Mouse (Mus musculus) ovary, postnatal 10 days (tissue): ENCODE measurements around the gene Rai1.
A peak's percentile ranks its signal among the peaks of the same experiment; 100 is the strongest.

Experiments used
- DNase-seq: peaks from one replicate; pipeline ENCODE4 v3.0.0; 2022; ENCODE audit warnings: low spot score

Gene Rai1

DNA sequence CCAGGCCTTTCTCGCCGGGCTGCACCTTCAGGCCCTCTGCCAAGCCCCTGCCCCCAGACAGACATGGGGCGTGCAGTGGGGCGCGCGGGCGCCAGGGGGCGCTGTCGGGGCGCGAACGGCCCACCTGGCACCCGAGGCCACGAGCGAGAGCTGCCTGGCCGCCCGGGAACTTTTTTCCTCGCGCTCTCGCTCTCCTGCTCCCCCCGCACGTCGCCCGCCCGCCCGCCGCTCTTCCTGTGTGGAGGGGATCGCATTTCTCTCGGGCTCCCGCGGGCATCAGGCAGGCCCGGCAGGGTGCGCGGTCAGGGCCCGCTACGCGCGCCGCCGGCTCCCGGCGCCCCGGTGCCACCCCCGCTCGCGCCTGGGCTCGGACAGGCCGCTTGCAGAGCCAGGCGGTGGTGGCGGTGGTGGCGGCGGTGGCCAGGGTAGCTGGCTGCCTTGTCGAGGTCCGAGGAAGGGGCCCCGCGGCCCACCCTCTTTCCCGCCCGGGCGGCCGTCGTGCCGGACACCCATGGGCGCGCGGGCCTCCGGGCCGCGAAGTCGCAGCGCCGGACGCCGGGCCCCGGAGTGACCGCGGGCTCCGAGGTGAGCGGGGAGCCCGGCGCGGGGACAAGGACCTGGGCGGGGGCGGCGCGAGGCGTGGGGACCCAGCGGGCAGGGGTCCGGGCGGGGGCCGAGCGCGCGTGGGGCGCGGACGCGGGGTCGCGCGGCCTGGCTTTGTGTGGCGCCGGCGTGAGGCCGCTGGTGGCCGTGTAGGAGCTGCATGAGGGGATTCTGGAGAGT, at the start of gene Rai1:
Rai1 (plus strand) TSS at position 204 of the 783 bp plus-strand sequence.
- peak; percentile 95 for DNase-seq

DNA sequence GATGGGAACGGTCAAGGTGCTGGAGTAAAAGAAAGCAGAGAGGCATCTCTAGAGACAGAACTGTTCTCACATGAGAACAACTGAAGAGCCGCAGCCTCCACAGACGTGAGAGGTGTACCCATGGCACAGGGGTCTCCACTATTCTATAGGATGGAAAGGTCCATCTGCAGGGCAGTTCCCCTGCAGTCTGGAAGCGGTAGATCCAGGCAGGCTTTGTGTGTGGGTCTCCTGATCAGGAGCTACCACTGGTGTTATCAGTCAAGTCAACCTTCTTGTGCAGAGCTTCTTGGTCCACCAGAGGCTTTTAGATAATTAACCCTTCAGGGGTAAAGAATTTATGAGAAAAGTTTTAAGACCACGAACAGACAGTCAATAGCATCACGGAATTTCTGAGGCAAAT, 48.3 kb upstream of the Rai1 start:
- DNase-seq: no peak

DNA sequence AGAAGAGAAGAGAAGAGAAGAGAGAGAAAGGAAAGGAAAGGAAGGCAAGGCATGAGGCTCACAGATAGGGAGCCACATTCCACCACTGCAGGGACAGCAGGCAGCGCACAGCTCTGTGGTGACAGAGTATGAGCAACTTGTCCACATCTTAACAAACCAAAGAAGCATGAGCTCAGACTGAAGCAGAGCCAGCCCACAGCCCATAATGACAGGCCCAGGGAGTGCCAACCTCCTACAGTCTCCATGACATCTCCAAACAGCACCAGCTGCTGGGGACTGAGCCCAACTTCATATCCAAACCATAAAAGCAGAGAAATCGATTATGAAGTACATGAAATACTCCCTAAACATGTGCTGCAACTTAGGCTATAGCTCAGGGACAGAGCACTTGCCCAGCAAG, 46.8 kb upstream of the Rai1 start:
- DNase-seq: no peak

DNA sequence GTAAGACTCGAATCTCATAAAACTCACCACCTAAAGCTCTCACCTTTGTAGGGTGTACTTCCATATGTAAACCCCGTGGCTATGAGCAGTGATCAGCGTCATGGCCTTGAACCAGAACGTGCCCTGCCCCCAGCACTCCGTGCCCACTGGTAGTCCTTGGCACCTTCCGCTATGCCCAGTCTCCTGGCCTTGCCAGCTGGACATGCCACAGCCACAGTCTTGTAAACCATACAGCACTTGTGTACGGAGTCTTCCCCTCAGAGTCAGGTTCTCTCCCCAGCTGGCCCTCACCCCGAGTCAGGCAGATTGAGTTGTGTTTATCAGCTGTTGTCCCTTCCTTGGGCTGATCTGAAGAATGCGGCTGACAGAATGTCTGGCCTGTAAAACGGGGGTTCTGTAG, 46.4 kb upstream of the Rai1 start:
- no peak for DNase-seq

DNA sequence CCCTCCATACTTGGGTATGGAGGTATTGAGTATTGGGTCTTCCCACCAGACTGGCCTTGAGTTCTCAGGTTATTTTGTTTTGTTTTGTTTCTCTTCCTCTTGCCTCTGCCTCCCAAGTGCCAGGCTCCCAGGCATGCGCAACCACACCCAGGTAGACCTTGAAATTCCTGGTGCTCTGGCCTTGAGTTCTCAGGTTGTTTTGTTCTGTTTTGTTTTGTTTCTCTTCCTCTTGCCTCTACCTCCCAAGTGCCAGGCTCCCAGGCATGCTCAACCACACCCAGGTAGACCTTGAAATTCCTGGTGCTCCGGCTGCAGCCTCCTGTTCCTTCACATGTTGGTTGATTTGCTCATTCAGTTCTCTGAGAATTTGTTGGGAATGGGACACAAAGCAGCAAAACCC, 44.8 kb upstream of the Rai1 start:
- DNase-seq: no peak

DNA sequence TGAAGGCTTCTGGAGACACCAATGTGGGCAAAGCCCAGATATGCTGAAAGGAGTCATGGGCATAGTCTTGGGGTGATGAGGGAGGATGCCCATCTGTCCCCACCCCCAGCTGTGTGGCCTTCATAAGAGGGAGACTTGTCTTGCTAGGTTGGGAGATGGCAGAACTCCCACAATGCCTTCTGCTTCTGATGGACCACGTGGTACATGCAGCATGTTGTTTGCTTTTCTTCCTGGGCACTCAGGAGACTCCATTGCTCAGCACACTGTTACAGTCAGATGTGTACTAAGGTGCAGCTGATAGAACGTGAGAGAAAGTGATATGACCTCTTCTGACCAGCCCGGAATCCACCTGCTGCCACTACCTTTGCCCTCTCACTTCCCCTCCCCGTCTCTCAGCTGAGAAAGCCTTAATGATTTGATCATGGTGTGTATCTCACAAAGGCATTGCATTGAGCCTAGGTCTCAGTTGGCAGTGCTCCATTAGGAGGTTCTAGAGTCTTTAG, 43.3 kb upstream of the Rai1 start:
- no peak for DNase-seq

DNA sequence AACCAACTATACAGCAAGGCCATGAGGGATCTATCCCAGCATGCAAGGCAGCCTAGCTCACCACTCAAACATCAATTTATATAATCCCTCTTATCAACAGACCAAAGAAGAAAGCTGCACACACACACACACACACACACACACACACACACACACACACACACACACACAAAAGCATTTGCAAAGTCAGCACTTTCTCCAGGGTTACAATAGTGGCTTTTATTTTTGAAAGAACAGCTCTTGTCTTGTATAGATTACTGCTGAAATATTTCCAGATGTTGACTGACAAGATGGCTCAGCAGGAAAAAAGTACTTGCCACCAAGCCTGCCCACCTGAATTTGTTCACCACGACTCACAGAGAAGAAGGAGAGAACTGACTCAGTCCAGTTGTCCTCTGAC, 39.5 kb upstream of the Rai1 start:
- no peak for DNase-seq

DNA sequence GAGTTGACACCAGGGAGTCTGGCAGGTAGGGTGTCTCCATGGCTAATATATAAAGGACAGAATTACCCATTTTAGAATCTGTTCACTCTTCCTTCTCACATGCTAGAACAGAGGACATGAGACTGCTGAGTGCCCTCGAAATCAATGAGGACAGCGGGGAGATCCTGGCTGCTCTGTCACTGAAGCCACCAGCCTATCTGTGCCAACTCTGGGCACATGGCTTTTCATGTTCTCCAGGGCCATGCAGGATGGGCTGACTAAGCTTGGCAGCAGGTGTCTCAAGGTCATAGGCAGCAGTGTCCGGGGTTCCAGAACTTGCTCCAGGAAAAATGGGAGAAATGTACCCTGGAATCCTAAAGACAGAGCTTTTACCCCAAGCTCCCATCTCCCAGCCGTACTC, 37.2 kb upstream of the Rai1 start:
- DNase-seq: no peak

DNA sequence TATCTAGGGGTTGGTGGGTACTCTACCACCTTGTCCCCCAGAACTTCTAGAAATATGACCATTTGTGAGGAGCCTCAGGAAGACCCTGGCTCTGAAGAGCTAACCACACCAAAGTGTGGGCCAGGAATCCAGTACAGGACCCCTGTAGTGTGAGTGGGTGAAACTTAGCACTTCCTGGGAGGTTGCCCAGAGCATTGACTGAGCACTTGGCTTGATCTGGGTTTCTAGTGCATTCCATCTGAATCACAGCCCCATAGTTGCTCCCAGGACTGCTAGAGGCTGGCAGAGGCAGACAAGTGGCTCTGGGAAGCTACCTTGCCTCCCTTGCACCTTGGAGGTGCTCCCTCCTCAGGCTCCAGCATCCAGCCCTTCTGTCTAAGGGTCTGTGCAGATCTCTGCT, 36.2 kb upstream of the Rai1 start:
- DNase-seq: no peak

DNA sequence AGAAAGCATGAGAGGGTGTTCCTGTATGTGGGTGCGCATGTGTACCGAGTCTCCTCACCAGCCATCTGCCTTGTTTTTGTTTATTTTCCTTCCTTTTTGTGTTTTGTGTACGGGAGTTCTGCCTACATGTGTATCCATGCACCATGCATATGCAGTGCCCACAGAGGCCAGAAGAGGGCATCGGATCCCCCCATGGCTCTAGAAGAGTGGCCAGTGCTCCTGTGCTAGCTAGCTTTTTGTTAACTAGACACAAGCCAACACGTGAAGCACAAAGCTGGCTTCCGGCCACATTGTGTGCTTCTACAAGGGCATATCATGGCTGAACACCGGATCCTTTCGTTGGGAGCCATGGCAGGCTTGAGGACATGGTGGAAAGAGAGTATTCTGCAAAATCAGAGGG, 34.2 kb upstream of the Rai1 start:
- no peak for DNase-seq

DNA sequence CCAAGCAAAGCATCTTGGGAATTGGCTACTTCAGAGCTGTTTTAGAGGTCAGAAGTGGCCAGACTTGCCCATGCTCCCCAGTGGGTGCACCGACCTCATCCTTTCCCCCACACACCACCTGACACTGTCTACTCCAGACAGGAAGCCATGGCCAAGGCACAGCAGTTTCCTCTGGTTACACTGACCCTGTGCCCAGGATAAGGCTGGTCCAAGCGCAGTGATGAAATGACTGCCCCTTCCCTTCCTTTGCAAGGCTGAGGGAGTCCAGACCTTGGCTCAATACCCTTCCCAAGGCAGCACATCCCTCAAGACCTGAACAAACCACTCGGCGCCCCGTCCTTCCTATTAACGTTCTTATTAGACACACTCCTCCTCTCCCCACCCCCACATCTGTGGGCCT, 33.6 kb upstream of the Rai1 start:
- no peak for DNase-seq

DNA sequence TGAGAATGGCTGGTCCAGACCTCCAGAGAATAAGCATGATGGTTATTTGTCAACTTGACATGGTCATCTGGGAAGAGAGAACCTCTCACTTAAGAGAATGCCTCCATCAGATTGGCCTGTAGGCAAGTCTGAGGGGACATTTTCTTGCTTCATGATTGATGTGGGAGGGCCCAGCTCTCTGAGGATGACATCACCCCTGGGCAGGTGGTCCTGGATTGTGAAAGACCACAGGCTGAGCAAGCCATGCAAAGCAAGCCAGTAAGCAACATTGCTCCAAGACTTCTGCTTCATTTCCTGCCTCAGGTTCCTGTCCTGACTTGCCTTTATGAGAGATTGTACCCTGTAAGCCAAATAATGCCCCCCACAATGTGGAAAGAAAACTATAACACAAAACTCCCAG, 31.7 kb upstream of the Rai1 start:
- DNase-seq: no peak

DNA sequence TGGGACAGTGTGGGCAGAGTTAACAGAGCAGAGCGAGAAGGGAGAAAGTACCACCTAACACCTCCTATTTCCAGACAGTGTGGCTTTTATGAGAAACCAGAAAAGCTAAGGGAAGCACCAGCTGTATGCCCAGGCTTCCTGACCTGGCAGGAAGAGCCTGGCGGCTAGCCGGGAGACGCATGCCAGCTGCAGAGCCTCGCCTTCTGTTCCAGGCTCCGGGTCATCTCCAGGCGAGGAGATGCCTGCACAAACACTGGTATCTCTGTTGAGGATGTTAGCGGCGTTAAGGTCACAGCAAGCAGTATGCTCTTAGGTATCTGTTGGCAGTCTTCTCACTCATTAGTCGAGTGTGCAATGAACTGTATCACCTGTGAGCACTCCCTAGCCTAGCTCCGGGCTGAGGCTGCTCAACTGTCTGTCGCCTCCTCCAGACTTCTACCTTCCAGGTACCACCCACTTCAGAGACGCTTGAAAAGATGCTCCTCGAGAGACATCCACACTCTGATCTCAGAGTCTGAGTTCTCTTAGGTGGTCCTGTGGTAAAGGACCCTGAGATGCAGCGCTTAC, 30.8 kb upstream of the Rai1 start:
- no peak for DNase-seq

DNA sequence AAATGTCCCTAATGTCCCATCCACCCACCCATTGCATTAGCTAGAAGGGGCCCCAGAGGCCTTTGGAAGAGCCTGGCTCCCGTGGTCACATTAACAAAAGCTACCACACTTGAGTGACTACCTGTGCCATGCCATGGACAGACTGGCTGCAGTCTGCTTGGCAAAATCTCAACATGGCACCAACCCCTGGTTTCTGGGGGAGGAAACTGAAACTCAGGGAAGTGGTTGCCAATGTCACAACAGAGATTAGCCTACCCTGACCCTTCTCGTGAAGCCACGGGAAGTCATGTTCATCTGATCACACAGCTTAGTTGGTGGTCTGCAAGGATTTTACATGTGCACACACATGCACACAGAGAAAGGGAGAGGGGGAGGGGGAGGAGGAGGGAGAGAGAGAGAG, 28.6 kb upstream of the Rai1 start:
- DNase-seq: no peak

DNA sequence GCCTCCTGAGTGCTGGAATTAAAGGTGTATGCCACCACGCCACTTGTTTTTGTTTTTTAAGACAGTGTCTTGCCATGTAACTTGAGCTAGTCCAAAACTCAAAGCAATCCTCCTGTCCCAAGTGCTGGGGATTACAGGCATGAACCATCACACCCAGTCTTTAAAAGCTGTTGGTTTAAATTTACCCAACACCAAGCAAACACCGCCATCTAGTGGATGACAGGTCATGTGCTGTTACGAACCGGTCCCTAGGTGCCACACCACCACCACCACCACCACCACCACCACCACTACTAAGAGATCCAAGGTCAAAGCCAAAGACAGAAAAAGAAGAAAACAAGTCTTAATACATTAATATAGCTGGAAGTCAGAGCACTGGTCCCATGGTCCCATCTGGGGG, 28.0 kb upstream of the Rai1 start:
- no peak for DNase-seq

DNA sequence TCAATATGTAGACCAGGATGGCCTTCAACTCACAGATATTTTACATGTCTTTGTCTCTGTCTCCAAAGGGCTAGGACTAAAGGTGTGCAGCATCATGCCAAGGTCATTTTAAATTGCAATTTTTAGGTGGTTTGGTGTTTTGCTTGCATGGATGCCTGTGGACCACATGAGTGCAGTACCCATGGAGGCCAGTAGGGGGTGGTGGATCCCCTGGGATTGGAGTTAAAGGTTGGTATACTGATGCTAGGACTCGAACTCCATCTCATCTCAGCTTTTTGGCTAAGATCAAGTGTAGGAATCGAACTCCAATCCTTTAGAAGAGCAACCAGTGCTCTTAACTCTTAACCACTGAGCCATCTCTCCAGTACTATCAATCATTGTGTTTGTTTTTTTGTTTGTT, 20.2 kb upstream of the Rai1 start:
- no peak for DNase-seq

DNA sequence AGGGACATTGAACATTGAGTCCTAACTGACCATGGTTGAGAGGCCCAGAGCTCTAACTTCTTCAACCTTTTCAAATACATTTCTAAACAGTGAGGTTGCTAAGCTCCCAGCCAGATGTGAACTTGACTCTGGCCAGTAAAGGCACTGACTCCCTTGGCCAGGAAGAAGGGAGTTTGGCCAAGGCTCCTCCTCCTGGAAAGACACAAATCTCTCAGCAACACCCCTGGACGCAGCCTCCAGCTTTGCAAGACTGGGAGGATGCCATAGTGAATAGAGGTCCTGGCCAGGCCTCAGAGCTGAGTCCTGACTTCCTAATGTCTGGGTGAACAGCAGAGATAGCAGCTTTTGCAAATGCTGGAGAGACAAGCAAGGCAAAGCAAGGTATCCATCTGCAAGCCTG, 18.1 kb upstream of the Rai1 start:
- DNase-seq: no peak

DNA sequence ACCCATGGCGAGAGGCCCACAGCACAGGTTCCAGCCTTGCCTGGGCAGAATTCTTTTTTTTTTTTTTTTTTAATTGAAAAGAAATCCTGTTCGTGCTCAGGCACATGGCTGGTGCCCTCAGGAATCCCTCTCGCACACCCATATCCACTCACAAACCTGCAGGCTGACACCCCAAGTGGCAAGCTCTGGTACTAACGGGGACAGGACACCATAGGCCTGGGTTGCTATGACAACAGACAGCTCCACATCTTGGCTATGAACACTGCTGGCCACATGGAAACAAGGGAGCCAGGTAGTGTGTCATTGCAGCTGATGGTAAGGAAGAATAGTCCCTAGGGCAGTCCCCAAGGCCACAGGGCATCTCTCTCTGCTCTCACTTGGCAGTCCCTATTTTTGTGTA, 15.9 kb upstream of the Rai1 start:
- no peak for DNase-seq

DNA sequence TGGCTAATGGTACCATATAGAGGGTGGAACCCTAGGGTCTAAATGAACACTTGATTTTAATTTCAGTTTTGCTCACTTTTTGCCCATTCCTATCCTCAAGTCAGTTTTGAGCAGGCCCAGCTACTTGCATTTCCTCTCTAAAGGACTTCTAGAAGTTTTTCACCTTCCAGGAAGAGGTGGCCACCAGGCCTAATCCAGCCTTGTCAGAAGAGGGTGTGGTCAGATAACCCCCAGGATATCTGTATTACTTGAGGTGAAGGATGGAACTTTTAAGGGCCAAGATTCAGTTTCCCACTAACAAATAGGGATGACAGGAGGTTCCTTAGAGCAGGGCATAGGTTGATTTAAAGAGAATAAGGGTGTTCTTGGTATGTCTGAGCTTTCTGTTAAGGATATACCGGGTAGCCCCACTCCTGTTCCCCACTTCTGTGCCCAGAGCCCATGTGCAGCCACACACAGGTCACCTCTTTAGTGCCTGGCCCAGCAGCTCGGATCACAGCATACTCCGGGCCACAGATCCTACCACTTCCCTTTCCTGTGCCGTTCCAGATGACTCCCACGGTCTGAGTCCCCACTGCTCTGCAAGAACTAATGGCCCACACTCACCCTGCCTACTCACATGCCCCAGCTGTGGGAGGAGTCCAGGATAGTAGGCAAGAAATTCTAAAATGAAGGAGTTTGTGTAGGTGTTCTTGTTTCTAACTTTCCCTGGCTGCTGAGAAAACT, 14.0 kb upstream of the Rai1 start:
- DNase-seq: no peak

DNA sequence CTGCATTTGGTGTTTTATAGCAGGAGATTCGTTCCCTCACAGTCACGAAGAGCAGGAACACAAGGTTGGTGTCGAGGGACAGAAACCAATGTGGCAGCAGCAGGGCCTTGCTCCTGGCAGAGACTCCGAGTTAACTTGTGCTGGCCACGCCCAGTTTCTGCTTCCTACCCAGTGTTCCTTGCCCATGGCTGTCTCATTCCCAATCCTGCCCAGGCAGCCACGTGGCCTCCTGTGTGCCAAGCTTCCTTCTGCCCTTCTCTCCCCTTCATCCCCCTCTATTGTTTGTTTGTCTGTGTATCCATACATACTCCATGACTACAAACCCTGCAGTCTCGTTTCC, 13.4 kb upstream of the Rai1 start:
- no peak for DNase-seq

DNA sequence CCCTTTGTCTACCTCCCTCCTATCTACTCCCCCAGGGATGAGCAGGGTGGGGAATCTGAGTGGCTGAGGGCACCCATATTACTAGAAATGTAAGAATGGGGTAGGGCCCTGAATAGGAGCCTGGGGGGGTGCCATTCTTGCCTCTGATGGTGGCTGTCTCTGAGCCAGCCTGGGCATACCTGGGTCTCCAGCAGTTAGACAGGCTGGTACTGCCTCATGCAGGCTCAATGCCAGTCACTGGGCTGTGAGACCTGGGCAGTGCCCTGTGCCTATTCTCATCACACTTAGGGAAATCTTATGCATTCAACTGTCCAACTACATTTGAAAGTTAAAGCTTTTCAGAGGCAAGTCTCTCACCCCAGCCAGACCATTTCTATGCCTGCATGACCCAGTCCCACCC, 11.6 kb upstream of the Rai1 start:
- DNase-seq: no peak

DNA sequence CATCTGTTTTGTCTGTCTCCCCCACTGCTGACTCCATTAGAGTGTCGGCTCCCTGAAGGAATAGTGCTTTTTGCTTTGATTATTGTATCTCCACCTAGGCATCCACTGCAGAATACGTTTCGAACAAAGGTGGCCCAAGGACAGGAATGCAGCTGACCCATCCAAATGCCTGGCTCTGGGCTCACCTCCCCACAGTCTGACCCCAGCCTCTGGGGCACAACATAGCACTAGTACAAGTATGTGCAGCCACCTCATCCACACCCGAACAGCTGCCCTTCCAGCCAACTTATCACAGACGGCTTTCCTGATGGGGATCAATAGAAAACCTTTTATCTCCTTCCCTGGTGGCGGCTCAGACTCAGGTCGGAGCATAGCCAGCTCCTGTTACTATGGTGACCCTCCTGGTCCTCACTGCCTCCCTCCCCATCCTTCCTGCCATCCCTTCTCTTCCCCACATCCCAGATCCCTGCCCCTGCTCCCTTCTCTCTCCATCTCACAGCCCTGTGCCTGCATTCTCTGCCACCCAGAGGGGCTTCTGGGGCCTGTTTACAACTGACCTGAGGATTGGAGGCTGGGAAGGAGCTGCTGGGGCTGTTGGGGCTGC, 10.7 kb upstream of the Rai1 start:
- no peak for DNase-seq
